Mouse (Mus musculus): Measurements from ENCODE around the gene Bcl3. TPM values are rescaled to one million over a fixed set of nuclear protein-coding genes. Genes with fewer than 3 reads are reported as not detected.
A peak's percentile ranks its signal among the peaks of the same experiment; 100 is the strongest.

Bcl3 gene
- polyA plus RNA-seq, 1 experiment from 2014 or later: 1.4 TPM

- H3K4me2 ChIP-seq: no peak overlapping the region
- H3K9me3 ChIP-seq (replicated peaks): no peaks in the 10 kb centered on the region
- H3K4me3 ChIP-seq: no peak overlapping the region
- 92% methylated on average over 9 of the region's 9 CpGs for WGBS
- H3K9ac ChIP-seq: no peak overlapping the region
- no peaks in the 10 kb centered on the region for H3K27me3 ChIP-seq (replicated peaks)
- no peak for ATAC-seq (ENCODE audit: insufficient number of reproducible peaks, low FRiP score)
- peaks cover 47% of the 10 kb centered on the region for H3K4me1 ChIP-seq (replicated peaks)
- no peak overlapping the region for H3K27ac ChIP-seq (ENCODE audit: poor library complexity, severe bottlenecking)
- peaks cover 65% of the 10 kb centered on the region for H3K36me3 ChIP-seq
Measured at GRCm38 (mm10) chr7:19764581-19764980, 58.0 kb downstream of the Bcl3 start.

- H3K4me1 ChIP-seq (replicated peaks): peaks cover 42% of the 10 kb centered on the region
- 84% methylated on average over 13 of the region's 13 CpGs for WGBS
- H3K27ac ChIP-seq (ENCODE audit: poor library complexity, severe bottlenecking): no peak overlapping the region
- H3K36me3 ChIP-seq: peaks cover 72% of the 10 kb centered on the region
- no peak overlapping the region for H3K4me3 ChIP-seq
- H3K4me2 ChIP-seq: no peak overlapping the region
- no peaks in the 10 kb centered on the region for H3K9me3 ChIP-seq (replicated peaks)
- ATAC-seq (ENCODE audit: insufficient number of reproducible peaks, low FRiP score): no peak
- no peaks in the 10 kb centered on the region for H3K27me3 ChIP-seq (replicated peaks)
- no peak overlapping the region for H3K9ac ChIP-seq
Measured at GRCm38 (mm10) chr7:19763829-19764477, 58.6 kb downstream of the Bcl3 start.

- no peak overlapping the region for H3K4me2 ChIP-seq
- no peak for ATAC-seq (ENCODE audit: insufficient number of reproducible peaks, low FRiP score)
- H3K36me3 ChIP-seq: peaks cover 81% of the 10 kb centered on the region
- H3K27me3 ChIP-seq (replicated peaks): no peaks in the 10 kb centered on the region
- no peak overlapping the region for H3K4me3 ChIP-seq
- no peaks in the 10 kb centered on the region for H3K9me3 ChIP-seq (replicated peaks)
- 0 out of 2 replicates have a peak overlapping the region, but pooled peaks have one; percentile 7 for H3K9ac ChIP-seq
- peaks cover 39% of the 10 kb centered on the region for H3K4me1 ChIP-seq (replicated peaks)
- 36% methylated on average over 11 of the region's 11 CpGs for WGBS
- peak overlapping the region; percentile 61 for H3K27ac ChIP-seq (ENCODE audit: poor library complexity, severe bottlenecking)
Measured at GRCm38 (mm10) chr7:19762283-19762682, 60.3 kb downstream of the Bcl3 start.

GRCm38 (mm10) chr7:19760021-19760420 is 62.5 kb downstream of the Bcl3 start:
- WGBS: 70% methylated on average over 13 of the region's 13 CpGs
- H3K36me3 ChIP-seq: peaks cover 61% of the 10 kb centered on the region
- H3K4me1 ChIP-seq (replicated peaks): peaks cover 62% of the 10 kb centered on the region
- H3K9me3 ChIP-seq (replicated peaks): no peaks in the 10 kb centered on the region
- H3K4me3 ChIP-seq: no peak overlapping the region
- no peak overlapping the region for H3K4me2 ChIP-seq
- peak overlapping the region; percentile 55 for H3K27ac ChIP-seq (ENCODE audit: poor library complexity, severe bottlenecking)
- no peaks in the 10 kb centered on the region for H3K27me3 ChIP-seq (replicated peaks)
- ATAC-seq (ENCODE audit: insufficient number of reproducible peaks, low FRiP score): no peak
- H3K9ac ChIP-seq: no peak overlapping the region

GRCm38 (mm10) chr7:19758623-19759022 is 63.9 kb downstream of the Bcl3 start:
- WGBS: 80% methylated on average over 13 of the region's 13 CpGs
- Histone ChIP-seq H3K9ac (no peak overlapping the region), H3K4me3 (no peak overlapping the region), H3K27ac (ENCODE audit: poor library complexity, severe bottlenecking) (peak overlapping the region; percentile 19; the same call in 1 of the 2 replicates), H3K4me1 (replicated peaks) (peaks cover 71% of the 10 kb centered on the region), H3K9me3 (replicated peaks) (no peaks in the 10 kb centered on the region), H3K36me3 (peaks cover 48% of the 10 kb centered on the region), H3K4me2 (no peak overlapping the region), H3K27me3 (replicated peaks) (no peaks in the 10 kb centered on the region)
- no peak for ATAC-seq (ENCODE audit: insufficient number of reproducible peaks, low FRiP score)

Other genes with a start within 250 kb of the Bcl3 start
- 0.32 and 0.36 TPM in 2 replicates for gene Zfp296, start 245.5 kb downstream of the Bcl3 start, polyA plus RNA-seq (2016; fragmentation: Nextera tagmentation; extraction: Ambion mirVana)
- 118 and 121 TPM in 2 replicates for gene Gemin7, start 245.2 kb downstream of the Bcl3 start, polyA plus RNA-seq (2016; fragmentation: Nextera tagmentation; extraction: Ambion mirVana)
- 37.1 and 40.6 TPM in 2 replicates for gene Clasrp, start 218.3 kb downstream of the Bcl3 start, polyA plus RNA-seq (2016; fragmentation: Nextera tagmentation; extraction: Ambion mirVana)
- 4.6 and 4.7 TPM in 2 replicates for gene Relb, start 193.3 kb downstream of the Bcl3 start, polyA plus RNA-seq (2016; fragmentation: Nextera tagmentation; extraction: Ambion mirVana)
- gene Clptm1, start 157.7 kb downstream of the Bcl3 start, polyA plus RNA-seq (2016; fragmentation: Nextera tagmentation; extraction: Ambion mirVana): 99.8 and 107 TPM in 2 replicates
- 1.6 and 5.4 TPM in 2 replicates for gene Apoc2, start 144.8 kb downstream of the Bcl3 start, polyA plus RNA-seq (2016; fragmentation: Nextera tagmentation; extraction: Ambion mirVana)
- gene Gm44805, start 141.3 kb downstream of the Bcl3 start, polyA plus RNA-seq (2016; fragmentation: Nextera tagmentation; extraction: Ambion mirVana): not detected in 2 replicates
- 0.41 TPM in 1 of 2 replicates, not detected in the other for gene Apoc4, start 141.3 kb downstream of the Bcl3 start, polyA plus RNA-seq (2016; fragmentation: Nextera tagmentation; extraction: Ambion mirVana)
- gene Apoc1, start 130.1 kb downstream of the Bcl3 start, polyA plus RNA-seq (2016; fragmentation: Nextera tagmentation; extraction: Ambion mirVana): 6.7 and 8.9 TPM in 2 replicates
- gene Apoe, start 123.6 kb downstream of the Bcl3 start, polyA plus RNA-seq (2016; fragmentation: Nextera tagmentation; extraction: Ambion mirVana): 399 and 400 TPM in 2 replicates
- 160 and 166 TPM in 2 replicates for gene Tomm40, start 107.3 kb downstream of the Bcl3 start, polyA plus RNA-seq (2016; fragmentation: Nextera tagmentation; extraction: Ambion mirVana)
- gene Nectin2, start 72.3 kb downstream of the Bcl3 start, polyA plus RNA-seq (2016; fragmentation: Nextera tagmentation; extraction: Ambion mirVana): 99.1 and 101 TPM in 2 replicates
- 232 and 245 TPM in 2 replicates for gene Bcam, start 51.8 kb downstream of the Bcl3 start, polyA plus RNA-seq (2016; fragmentation: Nextera tagmentation; extraction: Ambion mirVana)
- gene Cblc, start 26.0 kb downstream of the Bcl3 start, polyA plus RNA-seq (2016; fragmentation: Nextera tagmentation; extraction: Ambion mirVana): 0.27 TPM in 1 of 2 replicates, not detected in the other
- gene Gm19345, start 29.2 kb upstream of the Bcl3 start, polyA plus RNA-seq (2016; fragmentation: Nextera tagmentation; extraction: Ambion mirVana): not detected in 2 replicates
- gene Ceacam16, start 38.5 kb upstream of the Bcl3 start, polyA plus RNA-seq (2016; fragmentation: Nextera tagmentation; extraction: Ambion mirVana): not detected in 2 replicates
- not detected in 2 replicates for gene Ceacam19, start 65.2 kb upstream of the Bcl3 start, polyA plus RNA-seq (2016; fragmentation: Nextera tagmentation; extraction: Ambion mirVana)
- 15.7 and 16.0 TPM in 2 replicates for gene Pvr, start 98.4 kb upstream of the Bcl3 start, polyA plus RNA-seq (2016; fragmentation: Nextera tagmentation; extraction: Ambion mirVana)
- gene Igsf23, start 128.0 kb upstream of the Bcl3 start, polyA plus RNA-seq (2016; fragmentation: Nextera tagmentation; extraction: Ambion mirVana): 1.0 and 1.2 TPM in 2 replicates
- gene Ceacam20, start 142.6 kb upstream of the Bcl3 start, polyA plus RNA-seq (2016; fragmentation: Nextera tagmentation; extraction: Ambion mirVana): 0.42 TPM in 1 of 2 replicates, not detected in the other
- not detected in 2 replicates for gene Nlrp9b, start 168.7 kb upstream of the Bcl3 start, polyA plus RNA-seq (2016; fragmentation: Nextera tagmentation; extraction: Ambion mirVana)